Comparison of ENCODE assay signal across 9 mouse cellular contexts in genomic region chr11:102257514-102257913, GRCm38 (mm10). TPM values are rescaled to one million over a fixed set of nuclear protein-coding genes. Genes with fewer than 3 reads are reported as not detected.
DNase-seq lines count a peak whose midpoint lies in the region; ATAC-seq and TF ChIP-seq lines count a peak whose summit lies in the region.
"Had no signal": no experiment of that assay in that cellular context is flagged by ENCODE, and none has a peak within 500 bp of the region (broad histone marks: within the 10 kb centered on the region; RNA-seq: fewer than 3 reads in every experiment).

No protein-coding gene starts in this region.

- WGBS in midbrain, embryonic 10.5 days = 35% methylated on average over 9 of the region's 9 CpGs
- WGBS in midbrain, embryonic 15.5 days = 22% methylated on average over 9 of the region's 9 CpGs
- 30% methylated on average over 9 of the region's 9 CpGs for WGBS in embryonic facial prominence, embryonic 11.5 days

- no peak overlapping the region for H3K9ac ChIP-seq in midbrain, embryonic 15.5 days
- H3K9ac ChIP-seq in embryonic facial prominence, embryonic 11.5 days (replicated peaks; ENCODE audit: low read length) = no peak overlapping the region

- ATAC-seq in midbrain, embryonic 15.5 days (replicated peaks) = no peak
- peak; percentile 42; the same call in 1 of the 2 replicates for ATAC-seq in embryonic facial prominence, embryonic 11.5 days (replicated peaks; ENCODE audit: insufficient number of reproducible peaks, low FRiP score, low TSS enrichment, low read depth)

- H3K9me3 ChIP-seq in midbrain, embryonic 10.5 days (replicated peaks) = no peaks in the 10 kb centered on the region
- H3K9me3 ChIP-seq in midbrain, embryonic 15.5 days = no peaks in the 10 kb centered on the region
- no peaks in the 10 kb centered on the region for H3K9me3 ChIP-seq in embryonic facial prominence, embryonic 11.5 days (replicated peaks; ENCODE audit: control insufficient read depth, low read length)

- H3K27ac ChIP-seq in gastrocnemius, adult 2 months = no peak overlapping the region
- H3K27ac ChIP-seq in midbrain, embryonic 10.5 days (replicated peaks) = peak overlapping the region; percentile 34
- no peak overlapping the region for H3K27ac ChIP-seq in midbrain, embryonic 15.5 days
- H3K27ac ChIP-seq in embryonic facial prominence, embryonic 11.5 days (replicated peaks; ENCODE audit: low read depth, low read length) = no peak overlapping the region

- H3K4me1 ChIP-seq in midbrain, embryonic 10.5 days = peaks cover 17% of the 10 kb centered on the region
- H3K4me1 ChIP-seq in midbrain, embryonic 15.5 days = peaks cover 7% of the 10 kb centered on the region; the same call in 1 of the 2 replicates
- no peaks in the 10 kb centered on the region for H3K4me1 ChIP-seq in embryonic facial prominence, embryonic 11.5 days (ENCODE audit: control insufficient read depth, insufficient read depth, low read length)

- H3K4me3 ChIP-seq in gastrocnemius, adult 2 months = no peak overlapping the region
- H3K4me3 ChIP-seq in midbrain, embryonic 10.5 days = peak overlapping the region; percentile 14; the same call in 1 of the 2 replicates
- no peak overlapping the region for H3K4me3 ChIP-seq in midbrain, embryonic 15.5 days
- no peak overlapping the region for H3K4me3 ChIP-seq in embryonic facial prominence, embryonic 11.5 days (ENCODE audit: low read depth, low read length)

- intact Hi-C loops in gastrocnemius, adult 2 months (cut with DNase I) = no loop called here

- TF ChIP-seq CTCF in gastrocnemius, adult 2 months (IDR thresholded peaks at IDR 0.05) = peak; percentile 39; the same call in 1 of the 2 replicates

- no peaks in the 10 kb centered on the region for H3K27me3 ChIP-seq in midbrain, embryonic 10.5 days (ENCODE audit: low read depth, poor library complexity, severe bottlenecking)
- no peaks in the 10 kb centered on the region for H3K27me3 ChIP-seq in midbrain, embryonic 15.5 days (replicated peaks)
- no peaks in the 10 kb centered on the region for H3K27me3 ChIP-seq in embryonic facial prominence, embryonic 11.5 days (ENCODE audit: control insufficient read depth, insufficient read depth, low read length)

- H3K36me3 ChIP-seq in midbrain, embryonic 10.5 days = peaks cover 93% of the 10 kb centered on the region
- no peaks in the 10 kb centered on the region for H3K36me3 ChIP-seq in midbrain, embryonic 15.5 days (replicated peaks)
- peaks cover 6% of the 10 kb centered on the region; the same call in 1 of the 2 replicates for H3K36me3 ChIP-seq in embryonic facial prominence, embryonic 11.5 days (replicated peaks; ENCODE audit: control insufficient read depth, insufficient read depth, low read depth, low read length)

- H3K4me2 ChIP-seq in midbrain, embryonic 15.5 days = no peak overlapping the region
- no peak overlapping the region for H3K4me2 ChIP-seq in embryonic facial prominence, embryonic 11.5 days (ENCODE audit: low read depth, low read length)

- no peak for DNase-seq in gastrocnemius, adult 2 months
- no peak for DNase-seq in gastrocnemius, postnatal 4 days (ENCODE audit: low spot score in 2 of 2)
- peak; percentile 50 for DNase-seq in midbrain, embryonic 10.5 days (ENCODE audit: low spot score)
- DNase-seq in embryonic facial prominence, embryonic 11.5 days (ENCODE audit: low spot score) = peak; percentile 69
- DNase-seq in lung, postnatal 36 days = peak; percentile 34
- DNase-seq in urinary bladder, postnatal 4 days (ENCODE audit: low spot score in 2 of 2) = no peak
- no peak for DNase-seq in c-Kit-positive CD71-positive TER-119-positive erythroid progenitor cells, embryonic 14.5 days (ENCODE audit: low spot score)

RNA-seq across cellular contexts. Expression of gene BC030867, which starts 8.8 kb away (rescaled TPM):
- not detected for total RNA-seq in gastrocnemius, adult 2 months (2021)
- total RNA-seq in gastrocnemius, postnatal 4 days (2021) = 1 to 10 TPM; 2.3 to 2.6 TPM
- 25.8 and 27.3 TPM in 2 replicates for polyA plus RNA-seq in midbrain, embryonic 10.5 days (2016; fragmentation: Nextera tagmentation; extraction: Ambion mirVana)
- 2.2 and 2.5 TPM in 2 replicates for polyA plus RNA-seq in midbrain, embryonic 15.5 days (2015; fragmentation: Nextera tagmentation; extraction: Ambion mirVana)
- 20.8 and 20.9 TPM in 2 replicates for polyA plus RNA-seq in embryonic facial prominence, embryonic 11.5 days (2014; fragmentation: Nextera tagmentation; extraction: Ambion mirVana)

RNA-seq across cellular contexts. Expression of gene Asb16, which starts 11.0 kb away (rescaled TPM):
- total RNA-seq in gastrocnemius, adult 2 months (2021) = 10 to 100 TPM; 78.2 to 80.4 TPM
- 10 to 100 TPM; 25.7 to 31.1 TPM for total RNA-seq in gastrocnemius, postnatal 4 days (2021)
- polyA plus RNA-seq in midbrain, embryonic 10.5 days (2016; fragmentation: Nextera tagmentation; extraction: Ambion mirVana) = 0.05 TPM in 1 of 2 replicates, not detected in the other
- 0.05 TPM in 1 of 2 replicates, not detected in the other for polyA plus RNA-seq in midbrain, embryonic 15.5 days (2015; fragmentation: Nextera tagmentation; extraction: Ambion mirVana)
- 0.11 TPM in 1 of 2 replicates, not detected in the other for polyA plus RNA-seq in embryonic facial prominence, embryonic 11.5 days (2014; fragmentation: Nextera tagmentation; extraction: Ambion mirVana)
- polyA plus RNA-seq: stomach, embryonic 14.5 days had no signal

RNA-seq across cellular contexts. Expression of gene Tmub2, which starts 27.2 kb away (rescaled TPM):
- total RNA-seq in gastrocnemius, adult 2 months (2021) = 10 to 100 TPM; 13.9 to 15.7 TPM
- 10 to 100 TPM; 25.9 to 26.3 TPM for total RNA-seq in gastrocnemius, postnatal 4 days (2021)
- 51.3 and 60.5 TPM in 2 replicates for polyA plus RNA-seq in midbrain, embryonic 10.5 days (2016; fragmentation: Nextera tagmentation; extraction: Ambion mirVana)
- 82.3 and 84.4 TPM in 2 replicates for polyA plus RNA-seq in midbrain, embryonic 15.5 days (2015; fragmentation: Nextera tagmentation; extraction: Ambion mirVana)
- 40.9 and 50.1 TPM in 2 replicates for polyA plus RNA-seq in embryonic facial prominence, embryonic 11.5 days (2014; fragmentation: Nextera tagmentation; extraction: Ambion mirVana)

RNA-seq across cellular contexts. Expression of gene Hdac5, which starts 27.5 kb away (rescaled TPM):
- total RNA-seq in gastrocnemius, adult 2 months (2021) = 10 to 100 TPM; 78.3 to 78.7 TPM
- total RNA-seq in gastrocnemius, postnatal 4 days (2021) = 100 to 1,000 TPM; 110 to 112 TPM
- 57.3 and 68.9 TPM in 2 replicates for polyA plus RNA-seq in midbrain, embryonic 10.5 days (2016; fragmentation: Nextera tagmentation; extraction: Ambion mirVana)
- polyA plus RNA-seq in midbrain, embryonic 15.5 days (2015; fragmentation: Nextera tagmentation; extraction: Ambion mirVana) = 90.3 and 105 TPM in 2 replicates
- 21.9 and 24.0 TPM in 2 replicates for polyA plus RNA-seq in embryonic facial prominence, embryonic 11.5 days (2014; fragmentation: Nextera tagmentation; extraction: Ambion mirVana)

RNA-seq across cellular contexts. Expression of gene Atxn7l3, which starts 38.9 kb away (rescaled TPM):
- 10 to 100 TPM; 12.0 to 12.6 TPM for total RNA-seq in gastrocnemius, adult 2 months (2021)
- total RNA-seq in gastrocnemius, postnatal 4 days (2021) = 10 to 100 TPM; 40.3 to 40.9 TPM
- polyA plus RNA-seq in midbrain, embryonic 10.5 days (2016; fragmentation: Nextera tagmentation; extraction: Ambion mirVana) = 13.9 and 16.5 TPM in 2 replicates
- polyA plus RNA-seq in midbrain, embryonic 15.5 days (2015; fragmentation: Nextera tagmentation; extraction: Ambion mirVana) = 31.6 and 31.8 TPM in 2 replicates
- 15.1 and 17.3 TPM in 2 replicates for polyA plus RNA-seq in embryonic facial prominence, embryonic 11.5 days (2014; fragmentation: Nextera tagmentation; extraction: Ambion mirVana)

Comparison
In these comparisons a context has a peak if more than half of its experiments do, and no peak if none do; other contexts are left out.
1. DNase-seq: peak in midbrain, embryonic 10.5 days (single experiment), embryonic facial prominence, embryonic 11.5 days (single experiment) and lung, postnatal 36 days (single experiment); none in gastrocnemius, adult 2 months (single experiment), gastrocnemius, postnatal 4 days (0 of 2), urinary bladder, postnatal 4 days (0 of 2) and c-Kit-positive CD71-positive TER-119-positive erythroid progenitor cells, embryonic 14.5 days (single experiment).